Mouse (Mus musculus) heart, adult 8-10 months (tissue): ENCODE results near the gene Foxm1. TPM values are rescaled to one million over a fixed set of nuclear protein-coding genes. Genes with fewer than 3 reads are reported as not detected.

Experiments used
- DNase-seq: peaks from one replicate; pipeline ENCODE4 v3.0.0; 2022; ENCODE audit warnings: low spot score
- total RNA-seq, 4 experiments: library from RNA; stranded (reverse); gene quantifications; 2 replicates each; pipeline ENCODE4 v1.2.4; 2022

Gene Foxm1
- total RNA-seq: under 1 TPM; 0.25 to 0.76 (median 0.49) TPM

GRCm38 (mm10) chr6:128362381-128363006, at the start of gene Foxm1, which contains the start of gene Rhno1:
Gene Foxm1, plus strand, starts transcription at chr6:128362967.
Gene Rhno1, minus strand, starts transcription at chr6:128362911.
- DNase-seq: peak; percentile 74

- DNase-seq: no peak
Measured at GRCm38 (mm10) chr6:128314796-128315195, 48.0 kb upstream of the Foxm1 start.

GRCm38 (mm10) chr6:128315597-128315996, 47.2 kb upstream of the Foxm1 start:
- no peak for DNase-seq

GRCm38 (mm10) chr6:128318317-128318716, 44.5 kb upstream of the Foxm1 start:
- peak; percentile 36 for DNase-seq

- DNase-seq: peak; percentile 55
Measured at GRCm38 (mm10) chr6:128334397-128335124, 28.2 kb upstream of the Foxm1 start.

- DNase-seq: no peak
Measured at GRCm38 (mm10) chr6:128337467-128337866, 25.3 kb upstream of the Foxm1 start.

GRCm38 (mm10) chr6:128338876-128339275, 23.9 kb upstream of the Foxm1 start:
- no peak for DNase-seq

GRCm38 (mm10) chr6:128341956-128342723, 20.6 kb upstream of the Foxm1 start:
- DNase-seq: no peak

GRCm38 (mm10) chr6:128345623-128346022, 17.1 kb upstream of the Foxm1 start:
- no peak for DNase-seq

GRCm38 (mm10) chr6:128346782-128347181, 16.0 kb upstream of the Foxm1 start:
- DNase-seq: peak; percentile 32

GRCm38 (mm10) chr6:128349711-128350110, 13.1 kb upstream of the Foxm1 start:
- no peak for DNase-seq

- no peak for DNase-seq
Measured at GRCm38 (mm10) chr6:128354140-128354539, 8.6 kb upstream of the Foxm1 start.

- peak; percentile 27 for DNase-seq
Measured at GRCm38 (mm10) chr6:128355201-128355681, 7.5 kb upstream of the Foxm1 start.

- peak; percentile 94 for DNase-seq
Measured at GRCm38 (mm10) chr6:128355726-128356416, 6.9 kb upstream of the Foxm1 start, which contains the start of gene Tulp3. Gene Tulp3, minus strand, starts transcription at chr6:128355851.

- peak; percentile 44 for DNase-seq
Measured at GRCm38 (mm10) chr6:128358999-128359398, 3.8 kb upstream of the Foxm1 start.

- no peak for DNase-seq
Measured at GRCm38 (mm10) chr6:128361901-128362300, 866 bp upstream of the Foxm1 start.

GRCm38 (mm10) chr6:128363007-128363825, 449 bp downstream of the Foxm1 start:
- no peak for DNase-seq

- no peak for DNase-seq
Measured at GRCm38 (mm10) chr6:128364721-128365120, 2.0 kb downstream of the Foxm1 start.

GRCm38 (mm10) chr6:128366466-128366865, 3.7 kb downstream of the Foxm1 start:
- DNase-seq: no peak

GRCm38 (mm10) chr6:128370040-128370439, 7.3 kb downstream of the Foxm1 start:
- no peak for DNase-seq

- DNase-seq: peak; percentile 48
Measured at GRCm38 (mm10) chr6:128375192-128375591, 12.4 kb downstream of the Foxm1 start, which contains the start of the genes Tex52 and Gm44596. Gene Tex52, plus strand, starts transcription at chr6:128375456. Gene Gm44596, plus strand, starts transcription at chr6:128375503.
